Mouse (Mus musculus) Patski (cell line): ENCODE results near the gene Olfr51. TPM values are rescaled to one million over a fixed set of nuclear protein-coding genes. Genes with fewer than 3 reads are reported as not detected.
"Not testable (repeated sequence)": the region's sequence is repeated elsewhere in the genome, so short reads cannot be mapped to it uniquely, and the experiment has no call there.

Experiments
- ATAC-seq: fragments of 100-300 bp; one replicate; pipeline ENCODE4 v1.8.0; 2021
- CTCF ChIA-PET: fragments of 350-600 bp; sonication (Branson Sonifier 250); formaldehyde crosslinking; loops from one replicate; lab custom pipeline; 2022; ENCODE audit warnings: inconsistent platforms; lab: Charles Lee
- POLR2A ChIA-PET: fragments of 350-600 bp; sonication (Branson Sonifier 250); formaldehyde crosslinking; loops from one replicate; lab custom pipeline; 2022; ENCODE audit warnings: antibody characterized with exemption, inconsistent platforms; lab: Charles Lee
- DNase-seq: peaks from one replicate; pipeline ENCODE4 v3.0.0-alpha.2; 2011; ENCODE audit warnings: low read depth, low spot score
- H3K27me3 ChIP-seq: fragments of 371-371 bp; one replicate; pipeline ENCODE4 v1.5.1; 2021
- CTCF ChIP-seq: fragments of 100-300 bp; IDR thresholded peaks from one replicate; pipeline ENCODE4 v1.5.1; 2021
- in situ Hi-C: fragments of 300-500 bp; cut with MboI; formaldehyde crosslinking; loops from 3 replicates; pipeline ENCODE4 v1.11.1; 2018; ENCODE audit warnings: low pct_unique_long_range_greater_than_20kb, mixed read lengths
- polyA plus RNA-seq: library from polyadenylated mRNA; unstranded; gene quantifications from one replicate; pipeline ENCODE4 v1.2.3, GENCODE M21; 2021

The Olfr51 gene
- polyA plus RNA-seq, 1 experiment from 2014 or later = not detected

GRCm38 (mm10) chr11:51032851-51033250 lies 29.5 kb downstream of the Olfr51 start:
- ATAC-seq (no peak), DNase-seq (no peak)
- in situ Hi-C loops = loop anchor here (25.0 kb wide), 1 partner anchor 246 kb away; no protein-coding TSS in a partner anchor
- ChIA-PET POLR2A (no interaction called here), CTCF (no interaction called here)
- peak; percentile 65 for TF ChIP-seq CTCF
- no peaks in the 10 kb centered on the region for H3K27me3 ChIP-seq

- POLR2A ChIA-PET, DNase-seq, H3K27me3 ChIP-seq, CTCF ChIA-PET, ATAC-seq: not testable (repeated sequence)
- in situ Hi-C loops = loop anchor here (25.0 kb wide), 1 partner anchor 247 kb away; no protein-coding TSS in a partner anchor
These were observed 30.7 kb downstream of the Olfr51 start for GRCm38 (mm10) chr11:51034141-51034540.

GRCm38 (mm10) chr11:51035951-51036350 lies 32.6 kb downstream of the Olfr51 start:
- no peaks in the 10 kb centered on the region for H3K27me3 ChIP-seq
- TF ChIP-seq CTCF = no peak
- no peak for ATAC-seq
- ChIA-PET POLR2A (no interaction called here), CTCF (no interaction called here)
- in situ Hi-C loops = loop anchor here (25.0 kb wide), 1 partner anchor 249 kb away; no protein-coding TSS in a partner anchor
- DNase-seq = no peak

- DNase-seq, POLR2A ChIA-PET, H3K27me3 ChIP-seq, ATAC-seq, CTCF ChIA-PET: not testable (repeated sequence)
- in situ Hi-C loops = loop anchor here (25.0 kb wide), 1 partner anchor 257 kb away; no protein-coding TSS in a partner anchor
These were observed 41.4 kb downstream of the Olfr51 start for GRCm38 (mm10) chr11:51044776-51045175.

- DNase-seq, CTCF ChIA-PET: not testable (repeated sequence)
- in situ Hi-C loops = loop anchor here (25.0 kb wide), 1 partner anchor 261 kb away; no protein-coding TSS in a partner anchor
These were observed 44.4 kb downstream of the Olfr51 start, which contains the start of gene Olfr1375 for GRCm38 (mm10) chr11:51047809-51048208. Gene Olfr1375 (plus strand): TSS chr11:51048109.

GRCm38 (mm10) chr11:51051678-51052077 lies 48.3 kb downstream of the Olfr51 start:
- ChIA-PET CTCF (no interaction called here), POLR2A (no interaction called here)
- H3K27me3 ChIP-seq = no peaks in the 10 kb centered on the region
- no peak for DNase-seq
- peak; percentile 51 for ATAC-seq
- TF ChIP-seq CTCF = no peak
- in situ Hi-C loops = loop anchor here (25.0 kb wide), 2 partner anchors 211 to 486 kb away; partner anchors contain the start of genes BC049762 and Clk4

More at GRCm38 (mm10) chr11:51047809-51048208, 44.4 kb downstream of the Olfr51 start, which contains the start of gene Olfr1375:
- ATAC-seq, POLR2A ChIA-PET, H3K27me3 ChIP-seq: not testable (repeated sequence)

GRCm38 (mm10) chr11:51053230-51053629 lies 49.8 kb downstream of the Olfr51 start:
- peak; percentile 64 for TF ChIP-seq CTCF
- ATAC-seq (no peak), DNase-seq (no peak)
- CTCF ChIA-PET = interaction anchor here (1.2 kb wide), 1 partner anchor 113 kb away, joined by 3 read pairs; no protein-coding TSS in a partner anchor
- no peaks in the 10 kb centered on the region for H3K27me3 ChIP-seq
- in situ Hi-C loops = loop anchor here (25.0 kb wide), 2 partner anchors 209 to 484 kb away; partner anchors contain the start of genes BC049762 and Clk4
- POLR2A ChIA-PET = no interaction called here

- DNase-seq (no peak), ATAC-seq (peak; percentile 93)
- POLR2A ChIA-PET = interaction anchor here (0.6 kb wide), 1 partner anchor 420 kb away, joined by 3 read pairs; no protein-coding TSS in a partner anchor
- in situ Hi-C loops = loop anchor here (5.0 to 25.0 kb wide), 3 partner anchors 122 to 478 kb away; partner anchors contain the start of genes BC049762 and Clk4
- peak; percentile 31 for TF ChIP-seq CTCF
- CTCF ChIA-PET = no interaction called here
- no peaks in the 10 kb centered on the region for H3K27me3 ChIP-seq
These were observed 55.8 kb downstream of the Olfr51 start, which contains the start of gene Zfp354a for GRCm38 (mm10) chr11:51059151-51059571. Gene Zfp354a (plus strand): TSS chr11:51059257.

Other genes with a start within 250 kb of the Olfr51 start
- gene Zfp354c, start 175.9 kb upstream of the Olfr51 start, polyA plus RNA-seq = 21.1 TPM
- gene Zfp879, start 162.0 kb upstream of the Olfr51 start, polyA plus RNA-seq = 4.0 TPM
- not detected for gene Grm6, start 152.9 kb upstream of the Olfr51 start, polyA plus RNA-seq
- 3.9 TPM for gene Zfp454, start 115.9 kb upstream of the Olfr51 start, polyA plus RNA-seq
- 10.7 TPM for gene Zfp2, start 87.4 kb upstream of the Olfr51 start, polyA plus RNA-seq
- 2.0 TPM for gene Zfp354b, start 72.0 kb upstream of the Olfr51 start, polyA plus RNA-seq
- not detected for gene 4933414I15Rik, start 59.8 kb upstream of the Olfr51 start, polyA plus RNA-seq
- gene Prop1, start 49.8 kb upstream of the Olfr51 start, polyA plus RNA-seq = not detected
- not detected for gene Olfr1378, start 37.1 kb upstream of the Olfr51 start, polyA plus RNA-seq
- not detected for gene Olfr1377, start 21.6 kb upstream of the Olfr51 start, polyA plus RNA-seq
- not detected for gene Olfr54, start 10.6 kb downstream of the Olfr51 start, polyA plus RNA-seq
- not detected for gene Olfr1375, start 44.5 kb downstream of the Olfr51 start, polyA plus RNA-seq
- gene Zfp354a, start 55.7 kb downstream of the Olfr51 start, polyA plus RNA-seq = 9.1 TPM
- gene Gm12569, start 216.9 kb downstream of the Olfr51 start, polyA plus RNA-seq = not detected